Mouse (Mus musculus) ZHBTc4 (cell line): ENCODE results near the gene Olfr455.

ENCODE experiments used
- DNase-seq: peaks from one replicate; pipeline ENCODE4 v3.0.0-alpha.2; 2011; ENCODE audit warnings: low read depth, low spot score

Olfr455 gene

GRCm38 (mm10) chr6:42547461-42547860 is at the start of gene Olfr455:
Gene Olfr455, minus strand, starts transcription at chr6:42547587.
- no peak for DNase-seq

- DNase-seq = no peak
Observed at GRCm38 (mm10) chr6:42593138-42593882, 45.9 kb upstream of the Olfr455 start.

GRCm38 (mm10) chr6:42586569-42586968 is 39.2 kb upstream of the Olfr455 start:
- DNase-seq = no peak

- peak; percentile 50 for DNase-seq
Observed at GRCm38 (mm10) chr6:42583488-42583872, 36.1 kb upstream of the Olfr455 start.

GRCm38 (mm10) chr6:42582741-42583487 is 35.5 kb upstream of the Olfr455 start:
- DNase-seq = no peak

- DNase-seq = no peak
Observed at GRCm38 (mm10) chr6:42578678-42579077, 31.3 kb upstream of the Olfr455 start.

- no peak for DNase-seq
Observed at GRCm38 (mm10) chr6:42577433-42577832, 30.0 kb upstream of the Olfr455 start.

GRCm38 (mm10) chr6:42568205-42568604 is 20.8 kb upstream of the Olfr455 start:
- no peak for DNase-seq

GRCm38 (mm10) chr6:42566076-42566598 is 18.8 kb upstream of the Olfr455 start:
- DNase-seq = no peak

- no peak for DNase-seq
Observed at GRCm38 (mm10) chr6:42562280-42562679, 14.9 kb upstream of the Olfr455 start.

- no peak for DNase-seq
Observed at GRCm38 (mm10) chr6:42560885-42561284, 13.5 kb upstream of the Olfr455 start.

- no peak for DNase-seq
Observed at GRCm38 (mm10) chr6:42558641-42559040, 11.3 kb upstream of the Olfr455 start.

- no peak for DNase-seq
Observed at GRCm38 (mm10) chr6:42546180-42546579, 1.2 kb downstream of the Olfr455 start.

- no peak for DNase-seq
Observed at GRCm38 (mm10) chr6:42545451-42545885, 1.9 kb downstream of the Olfr455 start.

GRCm38 (mm10) chr6:42544846-42545245 is 2.5 kb downstream of the Olfr455 start:
- no peak for DNase-seq

- DNase-seq = no peak
Observed at GRCm38 (mm10) chr6:42542036-42543031, 5.1 kb downstream of the Olfr455 start.

- no peak for DNase-seq
Observed at GRCm38 (mm10) chr6:42540681-42541080, 6.7 kb downstream of the Olfr455 start.

GRCm38 (mm10) chr6:42539711-42540110 is 7.7 kb downstream of the Olfr455 start:
- DNase-seq = no peak

- no peak for DNase-seq
Observed at GRCm38 (mm10) chr6:42513461-42513860, 33.9 kb downstream of the Olfr455 start.

GRCm38 (mm10) chr6:42509311-42509710 is 38.1 kb downstream of the Olfr455 start:
- no peak for DNase-seq

- no peak for DNase-seq
Observed at GRCm38 (mm10) chr6:42503478-42503877, 43.9 kb downstream of the Olfr455 start.
